Mouse (Mus musculus) MEL (cell line): ENCODE results near the gene Il6st. TPM values are rescaled to one million over a fixed set of nuclear protein-coding genes. Genes with fewer than 3 reads are reported as not detected.

ENCODE experiments used
- DNase-seq: peaks from one replicate; pipeline ENCODE4 v3.0.0; 2011; ENCODE audit warnings: low read depth, low spot score
- H3K27ac ChIP-seq: 2 replicates; pipeline ENCODE4 v1.5.1; 2012; ENCODE audit warnings: low read depth, mild to moderate bottlenecking, control low read depth, low read length, moderate library complexity; ENCODE audit not compliant: control insufficient read depth
- H3K27me3 ChIP-seq, 2 experiments: fragments of 150-350 bp in 1 of 2; sonication (generic) in 1 of 2; 2 replicates each; pipeline ENCODE4 v1.6.1; 2012; ENCODE audit warnings: low read length in 2 of 2, mild to moderate bottlenecking in 2 of 2, improper control_type of control experiment in 1 of 2, moderate library complexity in 1 of 2; ENCODE audit not compliant: insufficient read depth in 2 of 2, control insufficient read depth in 1 of 2
- H3K36me3 ChIP-seq, 2 experiments: 2 replicates each; pipeline ENCODE4 v1.6.1; 2012 to 2014; ENCODE audit warnings: low read length in 2 of 2, improper control_type of control experiment in 1 of 2, inconsistent platforms in 1 of 2, mild to moderate bottlenecking in 1 of 2; ENCODE audit not compliant: insufficient read depth in 2 of 2, control insufficient read depth in 1 of 2
- H3K4me1 ChIP-seq, 2 experiments: fragments of 150-350 bp in 1 of 2; sonication (generic) in 1 of 2; 2 replicates each; pipeline ENCODE4 v1.6.1; 2012; ENCODE audit warnings: low read length in 2 of 2, improper control_type of control experiment in 1 of 2, mild to moderate bottlenecking in 1 of 2; ENCODE audit not compliant: insufficient read depth in 2 of 2, control insufficient read depth in 1 of 2
- H3K4me3 ChIP-seq, 2 experiments: fragments of 150-350 bp in 1 of 2; sonication (generic) in 1 of 2; 2 replicates each; pipeline ENCODE4 v1.5.1; 2012; ENCODE audit warnings: low read depth in 2 of 2, low read length in 2 of 2, mild to moderate bottlenecking in 2 of 2, moderate library complexity in 2 of 2, control low read depth in 1 of 2, improper control_type of control experiment in 1 of 2; ENCODE audit not compliant: control insufficient read depth in 1 of 2, insufficient read depth in 1 of 2
- H3K79me2 ChIP-seq: 2 replicates; pipeline ENCODE4 v1.6.1; 2012; ENCODE audit warnings: mild to moderate bottlenecking, low read length, moderate library complexity; ENCODE audit not compliant: control insufficient read depth, poor library complexity, insufficient read depth
- H3K9ac ChIP-seq: 2 replicates; pipeline ENCODE4 v1.6.1; 2012; ENCODE audit warnings: low read depth, mild to moderate bottlenecking, control low read depth, low read length, moderate library complexity; ENCODE audit not compliant: control insufficient read depth, poor library complexity, severe bottlenecking
- H3K9me3 ChIP-seq: fragments of 150-350 bp; sonication (generic); replicated peaks from 2 replicates; pipeline ENCODE4 v1.6.1; 2012; ENCODE audit warnings: mild to moderate bottlenecking, low read length, improper control_type of control experiment, moderate library complexity; ENCODE audit not compliant: insufficient read depth
- BHLHE40 ChIP-seq: IDR thresholded peaks from 2 replicates; pipeline ENCODE4 v1.6.1; 2012; ENCODE audit warnings: low read depth, mild to moderate bottlenecking, inconsistent platforms, low read length, improper control_type of control experiment, borderline replicate concordance
- CHD1 ChIP-seq: IDR thresholded peaks from 2 replicates; pipeline ENCODE4 v1.6.1; 2012; ENCODE audit warnings: low read depth, mild to moderate bottlenecking, inconsistent platforms, low read length, improper control_type of control experiment
- ELF1 ChIP-seq: IDR thresholded peaks from 2 replicates; pipeline ENCODE4 v1.6.1; 2014; ENCODE audit warnings: low read depth, mild to moderate bottlenecking, inconsistent platforms, low read length, improper control_type of control experiment, moderate library complexity
- EP300 ChIP-seq, 2 experiments: IDR thresholded peaks; 2 replicates each; pipeline ENCODE4 v1.6.1; 2011; ENCODE audit warnings: improper control_type of control experiment in 2 of 2, low read length in 2 of 2, low read depth in 1 of 2, mild to moderate bottlenecking in 1 of 2
- ETS1 ChIP-seq: IDR thresholded peaks from 2 replicates; pipeline ENCODE4 v1.6.1; 2012; ENCODE audit warnings: low read depth, mild to moderate bottlenecking, inconsistent platforms, low read length, improper control_type of control experiment, moderate library complexity
- GABPA ChIP-seq: IDR thresholded peaks from 2 replicates; pipeline ENCODE4 v1.6.1; 2012; ENCODE audit warnings: low read depth, mild to moderate bottlenecking, inconsistent platforms, low read length, improper control_type of control experiment, moderate library complexity
- GATA1 ChIP-seq: IDR thresholded peaks from 2 replicates; pipeline ENCODE4 v1.6.1; 2011; ENCODE audit warnings: low read depth, low read length, improper control_type of control experiment
- JUND ChIP-seq: IDR thresholded peaks from 2 replicates; pipeline ENCODE4 v1.6.1; 2011; ENCODE audit warnings: low read depth, mild to moderate bottlenecking, improper control_type of control experiment, low read length
- MAFK ChIP-seq: IDR thresholded peaks from 2 replicates; pipeline ENCODE4 v1.6.1; 2011; ENCODE audit warnings: low read depth, mild to moderate bottlenecking, low read length, improper control_type of control experiment, borderline replicate concordance
- MAX ChIP-seq: IDR thresholded peaks from 2 replicates; pipeline ENCODE4 v1.6.1; 2011; ENCODE audit warnings: low read length, improper control_type of control experiment
- MAZ ChIP-seq: IDR thresholded peaks from 2 replicates; pipeline ENCODE4 v1.6.1; 2012; ENCODE audit warnings: low read depth, mild to moderate bottlenecking, inconsistent platforms, low read length, improper control_type of control experiment
- MEF2A ChIP-seq: IDR thresholded peaks from 2 replicates; pipeline ENCODE4 v1.6.1; 2014; ENCODE audit warnings: low read depth, mild to moderate bottlenecking, inconsistent platforms, low read length, improper control_type of control experiment; ENCODE audit not compliant: poor library complexity, insufficient replicate concordance, severe bottlenecking; ENCODE audit errors: extremely low read depth
- MXI1 ChIP-seq: IDR thresholded peaks from 2 replicates; pipeline ENCODE4 v1.6.1; 2011; ENCODE audit warnings: mild to moderate bottlenecking, low read depth, low read length, improper control_type of control experiment
- MYB ChIP-seq: IDR thresholded peaks from 2 replicates; pipeline ENCODE4 v1.6.1; 2011; ENCODE audit warnings: mild to moderate bottlenecking, low read depth, low read length, improper control_type of control experiment
- MYC ChIP-seq: IDR thresholded peaks from 2 replicates; pipeline ENCODE4 v1.6.1; 2011; ENCODE audit warnings: low read depth, mild to moderate bottlenecking, low read length, improper control_type of control experiment, moderate library complexity
- NRF1 ChIP-seq: IDR thresholded peaks from 2 replicates; pipeline ENCODE4 v1.6.1; 2014; ENCODE audit warnings: low read depth, mild to moderate bottlenecking, inconsistent platforms, low read length, improper control_type of control experiment, moderate library complexity; ENCODE audit not compliant: poor library complexity, insufficient read depth, severe bottlenecking
- POLR2A ChIP-seq, 2 experiments: IDR thresholded peaks; 2 replicates each; pipeline ENCODE4 v1.6.1; 2011 to 2012; ENCODE audit warnings: low read length in 2 of 2, mild to moderate bottlenecking in 2 of 2, control low read depth in 1 of 2, improper control_type of control experiment in 1 of 2, low read depth in 1 of 2, moderate library complexity in 1 of 2; ENCODE audit not compliant: control insufficient read depth in 1 of 2, insufficient read depth in 1 of 2, poor library complexity in 1 of 2
- POLR2AphosphoS2 ChIP-seq: IDR thresholded peaks from 2 replicates; pipeline ENCODE4 v1.6.1; 2011; ENCODE audit warnings: low read length, improper control_type of control experiment
- POLR2AphosphoS5 ChIP-seq: IDR thresholded peaks from 2 replicates; pipeline ENCODE4 v1.6.1; 2012; ENCODE audit warnings: low read depth, borderline replicate concordance, mild to moderate bottlenecking, inconsistent platforms, low read length, moderate library complexity, mixed read lengths
- RCOR1 ChIP-seq: IDR thresholded peaks from 2 replicates; pipeline ENCODE4 v1.6.1; 2012; ENCODE audit warnings: low read depth, mild to moderate bottlenecking, inconsistent platforms, low read length, improper control_type of control experiment
- SIN3A ChIP-seq: IDR thresholded peaks from 2 replicates; pipeline ENCODE4 v1.6.1; 2012; ENCODE audit warnings: low read length, improper control_type of control experiment, inconsistent platforms
- SMC3 ChIP-seq: IDR thresholded peaks from 2 replicates; pipeline ENCODE4 v1.6.1; 2011; ENCODE audit warnings: low read depth, low read length, improper control_type of control experiment
- TBP ChIP-seq: IDR thresholded peaks from 2 replicates; pipeline ENCODE4 v1.8.0; 2011; ENCODE audit warnings: low read depth, low read length, improper control_type of control experiment
- UBTF ChIP-seq: IDR thresholded peaks from 2 replicates; pipeline ENCODE4 v1.6.1; 2012; ENCODE audit warnings: low read depth, mild to moderate bottlenecking, inconsistent platforms, low read length, improper control_type of control experiment, moderate library complexity, borderline replicate concordance; ENCODE audit not compliant: insufficient read depth
- USF1 ChIP-seq: IDR thresholded peaks from 2 replicates; pipeline ENCODE4 v1.6.1; 2014; ENCODE audit warnings: low read depth, mild to moderate bottlenecking, inconsistent platforms, low read length, improper control_type of control experiment, moderate library complexity
- ZC3H11A ChIP-seq: IDR thresholded peaks from 2 replicates; pipeline ENCODE4 v1.6.1; 2012; ENCODE audit warnings: low read depth, mild to moderate bottlenecking, inconsistent platforms, low read length, improper control_type of control experiment
- ZKSCAN1 ChIP-seq: IDR thresholded peaks from 2 replicates; pipeline ENCODE4 v1.6.1; 2012; ENCODE audit warnings: low read depth, mild to moderate bottlenecking, inconsistent platforms, low read length, improper control_type of control experiment, moderate library complexity
- ZNF384 ChIP-seq: IDR thresholded peaks from 2 replicates; pipeline ENCODE4 v1.6.1; 2012; ENCODE audit warnings: low read depth, mild to moderate bottlenecking, inconsistent platforms, low read length, improper control_type of control experiment
- polyA plus RNA-seq, 2 experiments: library from polyadenylated mRNA; stranded (reverse) in 1 of 2; unstranded in 1 of 2; fragments of >175 nt in 1 of 2; fragments of >200 nt in 1 of 2; gene quantifications; 2 replicates each; pipeline versions ENCODE4 v1.2.1 to v1.2.4; 2012; ENCODE audit warnings: low replicate concordance in 2 of 2, low read depth in 1 of 2; ENCODE audit not compliant: insufficient read length in 2 of 2, insufficient read depth in 1 of 2, missing spikeins in 1 of 2
- total RNA-seq: library from RNA; depleted of rRNA; stranded (reverse); fragments of 300-350 nt; gene quantifications from 2 replicates; pipeline ENCODE4 v1.2.3, GENCODE M21; 2012

Il6st gene
- total and polyA plus RNA-seq, 3 experiments: 1.7 to 3.7 TPM; not detected in 1

GRCm38 (mm10) chr13:112466136-112466945 is 2.5 kb downstream of the Il6st start:
- H3K4me1 ChIP-seq: 0 out of 4 replicates have a peak, but pooled peaks cover 0 to 3% of the 10 kb centered on the region in 2 experiments
- H3K4me3 ChIP-seq: no peak overlapping the region
- H3K36me3 ChIP-seq: peaks cover 0 to 4% of the 10 kb centered on the region in 2 experiments; a peak in 1 of 4 replicates
- H3K27me3 ChIP-seq: peaks cover 0 to 2% of the 10 kb centered on the region in 2 experiments; a peak in 1 of 4 replicates
- H3K79me2 ChIP-seq: peaks cover 4% of the 10 kb centered on the region
- no peak overlapping the region for H3K9ac ChIP-seq
- DNase-seq: no peak
- H3K27ac ChIP-seq: no peak overlapping the region
- no peak for TF ChIP-seq ZC3H11A
- no peak for TF ChIP-seq RCOR1
- TF ChIP-seq MEF2A: no peak
- TF ChIP-seq ELF1: no peak
- TF ChIP-seq MAZ: no peak
- no peak for TF ChIP-seq SMC3
- TF ChIP-seq POLR2AphosphoS2: no peak
- no peak for TF ChIP-seq MYB
- TF ChIP-seq USF1: no peak
- TF ChIP-seq UBTF: no peak
- no peak for TF ChIP-seq TBP
- no peak for TF ChIP-seq CHD1
- no peak for TF ChIP-seq NRF1
- TF ChIP-seq ZNF384: no peak
- no peak for TF ChIP-seq ETS1
- H3K9me3 ChIP-seq: no peaks in the 10 kb centered on the region

GRCm38 (mm10) chr13:112466946-112467255 is 3.0 kb downstream of the Il6st start:
- no peak overlapping the region for H3K9ac ChIP-seq
- H3K27me3 ChIP-seq: peaks cover 0 to under 1% of the 10 kb centered on the region in 2 experiments; a peak in 1 of 4 replicates
- no peak overlapping the region for H3K4me3 ChIP-seq
- H3K79me2 ChIP-seq: peaks cover 4% of the 10 kb centered on the region
- no peak for DNase-seq
- 0 out of 4 replicates have a peak, but pooled peaks cover 0 to 3% of the 10 kb centered on the region in 2 experiments for H3K4me1 ChIP-seq
- no peak for TF ChIP-seq ETS1
- no peak for TF ChIP-seq ELF1
- TF ChIP-seq TBP: no peak
- no peak for TF ChIP-seq POLR2A (IDR thresholded peaks at IDR 0.05; ENCODE audit: control insufficient read depth in 1 of 2, insufficient read depth in 1 of 2, low read depth in 1 of 2, low read length in 2 of 2, poor library complexity in 1 of 2)
- TF ChIP-seq MXI1: no peak
- TF ChIP-seq EP300 (IDR thresholded peaks at IDR 0.05; ENCODE audit: low read depth in 1 of 2, low read length in 2 of 2): no peak
- no peak for TF ChIP-seq ZKSCAN1
- TF ChIP-seq JUND: no peak
- TF ChIP-seq BHLHE40: no peak
- TF ChIP-seq MAX: no peak
- no peak for TF ChIP-seq MEF2A
- TF ChIP-seq MAFK: no peak
- no peak for TF ChIP-seq GATA1
- no peak for TF ChIP-seq POLR2AphosphoS5
- TF ChIP-seq MYB: no peak
- TF ChIP-seq MYC: no peak
- no peak for TF ChIP-seq POLR2AphosphoS2
- no peak for TF ChIP-seq SIN3A
- no peak for TF ChIP-seq CHD1
- TF ChIP-seq GABPA: no peak
- H3K36me3 ChIP-seq: peaks cover 0 to 4% of the 10 kb centered on the region in 2 experiments; a peak in 1 of 4 replicates
- H3K27ac ChIP-seq: no peak overlapping the region
- no peaks in the 10 kb centered on the region for H3K9me3 ChIP-seq
